Comparison of ENCODE assay signal across 9 mouse cellular contexts in the genomic region with DNA sequence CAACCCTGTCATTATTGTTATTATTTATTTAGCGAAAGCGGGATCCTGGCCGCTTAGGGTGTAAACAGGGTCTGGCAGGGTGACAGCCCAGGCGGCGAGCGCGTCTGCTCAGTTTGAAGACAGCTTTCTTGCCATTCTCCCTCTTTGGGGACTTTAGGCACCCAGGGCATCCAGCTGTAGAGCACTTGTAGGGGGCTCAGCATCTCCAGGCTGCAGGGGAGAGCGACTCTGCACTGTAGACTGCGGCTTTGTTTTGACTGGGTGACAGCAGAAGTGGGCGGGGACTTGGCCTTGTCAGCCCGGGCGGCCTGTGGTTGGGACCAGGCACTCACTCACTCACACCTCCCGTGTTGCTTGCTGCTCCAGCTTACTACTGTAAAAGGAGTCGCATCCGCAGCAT. TPM values are rescaled to one million over a fixed set of nuclear protein-coding genes. Genes with fewer than 3 reads are reported as not detected.
DNase-seq lines count a peak whose midpoint lies in the region; ATAC-seq and TF ChIP-seq lines count a peak whose summit lies in the region.
"Had no signal": no experiment of that assay in that cellular context is flagged by ENCODE, and none has a peak within 500 bp of the region (broad histone marks: within the 10 kb centered on the region; RNA-seq: fewer than 3 reads in every experiment).

No protein-coding gene starts in this region.

- H3K4me2 ChIP-seq in forebrain, embryonic 12.5 days: peak overlapping the region; percentile 89
- peak overlapping the region; percentile 96 for H3K4me2 ChIP-seq in lung, postnatal 0 days (replicated peaks; ENCODE audit: low read depth, low read length)

- peak; percentile 86 for ATAC-seq in forebrain, embryonic 12.5 days (ENCODE audit: low FRiP score)
- peak; percentile 71 for ATAC-seq in lung, postnatal 0 days

- H3K27me3 ChIP-seq in forebrain, embryonic 12.5 days: no peaks in the 10 kb centered on the region
- H3K27me3 ChIP-seq in lung, postnatal 0 days (replicated peaks; ENCODE audit: insufficient read depth, low read length): no peaks in the 10 kb centered on the region

- H3K9me3 ChIP-seq in forebrain, embryonic 12.5 days: no peaks in the 10 kb centered on the region
- H3K9me3 ChIP-seq in lung, postnatal 0 days (ENCODE audit: low read length): no peaks in the 10 kb centered on the region

- no peak for TF ChIP-seq CTCF in lung, postnatal 0 days (IDR thresholded peaks at IDR 0.05)

- intact Hi-C loops in heart, postnatal 10 days (cut with DNase I): loop anchor here (2.0 to 10.0 kb wide), 3 partner anchors 17 to 87 kb away; no protein-coding TSS in a partner anchor

- H3K36me3 ChIP-seq in forebrain, embryonic 12.5 days (replicated peaks): no peaks in the 10 kb centered on the region
- no peaks in the 10 kb centered on the region for H3K36me3 ChIP-seq in lung, postnatal 0 days (ENCODE audit: insufficient read depth, low read length)

- DNase-seq in ES-CJ7 (ENCODE audit: low read depth, low spot score): peak; percentile 85
- peak; percentile 85 for DNase-seq in c-Kit-positive CD71-positive TER-119-positive erythroid progenitor cells, embryonic 14.5 days (ENCODE audit: low spot score)
- DNase-seq in heart, postnatal 10 days: peak; percentile 90
- DNase-seq in kidney, postnatal 36 days: peak; percentile 88 to 91
- peak; percentile 93 for DNase-seq in lung, postnatal 0 days (ENCODE audit: low spot score)
- DNase-seq in ovary, adult 18-20 months (ENCODE audit: low spot score): peak; percentile 74
- DNase-seq in thymus, postnatal 10 days (ENCODE audit: low spot score in 2 of 2): peak; percentile 89 to 90

- peak overlapping the region; percentile 97 for H3K27ac ChIP-seq in forebrain, embryonic 12.5 days
- H3K27ac ChIP-seq in lung, postnatal 0 days (ENCODE audit: low read length): peak overlapping the region; percentile 94

- 0% methylated on average over 15 of the region's 15 CpGs for WGBS in forebrain, embryonic 12.5 days
- under 1% methylated on average over 15 of the region's 15 CpGs for WGBS in lung, postnatal 0 days

- H3K4me3 ChIP-seq in forebrain, embryonic 12.5 days (replicated peaks): peak overlapping the region; percentile 94
- H3K4me3 ChIP-seq in lung, postnatal 0 days (ENCODE audit: low read depth, low read length): peak overlapping the region; percentile 91

- no peak for TF ChIP-seq EP300 in lung, postnatal 0 days (IDR thresholded peaks at IDR 0.05)

- H3K9ac ChIP-seq in forebrain, embryonic 12.5 days: peak overlapping the region; percentile 96
- peak overlapping the region; percentile 84 for H3K9ac ChIP-seq in lung, postnatal 0 days (replicated peaks; ENCODE audit: low read depth)

- H3K4me1 ChIP-seq in forebrain, embryonic 12.5 days: peaks cover 33% of the 10 kb centered on the region
- peaks cover 13% of the 10 kb centered on the region for H3K4me1 ChIP-seq in lung, postnatal 0 days (ENCODE audit: insufficient read depth, low read depth, low read length)

RNA-seq across cellular contexts. Expression of a gene that starts 1.5 kb away (rescaled TPM):
- polyA plus RNA-seq in forebrain, embryonic 12.5 days (2016; fragmentation: Nextera tagmentation; extraction: Ambion mirVana): 7.4 and 8.1 TPM in 2 replicates
- total RNA-seq in heart, postnatal 10 days (2021): 10 to 100 TPM; 91.6 to 95.9 TPM
- 9.4 and 9.8 TPM in 2 replicates for polyA plus RNA-seq in lung, postnatal 0 days (2015; fragmentation: Nextera tagmentation; extraction: Ambion mirVana)

RNA-seq across cellular contexts. Expression of a gene that starts 28.9 kb away (rescaled TPM):
- 0.29 and 0.45 TPM in 2 replicates for polyA plus RNA-seq in forebrain, embryonic 12.5 days (2016; fragmentation: Nextera tagmentation; extraction: Ambion mirVana)
- total RNA-seq in heart, postnatal 10 days (2021): not detected
- 0.23 and 0.27 TPM in 2 replicates for polyA plus RNA-seq in lung, postnatal 0 days (2015; fragmentation: Nextera tagmentation; extraction: Ambion mirVana)
- total RNA-seq: layer of hippocampus, postnatal 25 days had no signal

Comparison
In these comparisons a context has a peak if more than half of its experiments do, and no peak if none do; other contexts are left out.
1. Peak in every context shown above with its lines: DNase-seq, ATAC-seq, H3K4me3 ChIP-seq and H3K27ac ChIP-seq.